Mouse (Mus musculus): ENCODE results near the gene Padi3.

DNA sequence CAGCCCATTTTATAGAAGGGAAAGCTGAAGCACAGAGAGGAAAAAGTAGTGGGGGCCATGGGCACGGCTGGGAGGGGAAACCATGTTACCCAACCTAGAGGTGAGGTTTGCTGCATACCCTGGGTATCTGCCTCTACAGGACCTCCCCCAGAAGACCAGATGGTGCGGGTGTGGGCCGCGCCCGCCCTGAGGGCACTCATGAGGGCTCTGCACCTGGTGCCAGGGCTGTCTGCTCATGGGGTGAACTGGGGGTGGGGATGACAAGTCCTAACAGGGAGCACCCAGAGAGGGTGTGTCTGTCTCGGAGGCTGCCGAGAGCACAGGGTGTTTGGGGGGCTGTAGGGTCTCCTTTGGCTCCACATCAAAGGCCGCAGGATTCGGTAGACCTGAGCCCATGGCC is 35.6 kb downstream of the Padi3 start:
- TF ChIP-seq CTCF (conservative IDR thresholded peaks at IDR 0.05; ENCODE audit: insufficient read depth, insufficient read length, low read depth, low read length) (no peak), POLR2A (IDR thresholded peaks at IDR 0.05; ENCODE audit: low read depth, low read length) (no peak)
